8 mouse cellular contexts compared by ENCODE assay signal in genomic region chr16:49839681-49840535, GRCm38 (mm10). TPM values are rescaled to one million over a fixed set of nuclear protein-coding genes. Genes with fewer than 3 reads are reported as not detected.
DNase-seq lines count a peak whose midpoint lies in the region; ATAC-seq lines count a peak whose summit lies in the region.

No protein-coding gene starts in this region.

- peaks cover 86% of the 10 kb centered on the region for H3K4me1 ChIP-seq in megakaryocyte, embryonic 14.5 days
- peaks cover 9% of the 10 kb centered on the region; the same call in 1 of the 2 replicates for H3K4me1 ChIP-seq in stomach, embryonic 16.5 days (ENCODE audit: control insufficient read depth, insufficient read depth, low read length)

- WGBS in stomach, embryonic 16.5 days: 49% methylated on average over 15 of the region's 15 CpGs

- H3K36me3 ChIP-seq in megakaryocyte, embryonic 14.5 days (replicated peaks; ENCODE audit: low read length): peaks cover 4% of the 10 kb centered on the region
- H3K36me3 ChIP-seq in stomach, embryonic 16.5 days (ENCODE audit: control insufficient read depth, insufficient read depth, low read length): no peaks in the 10 kb centered on the region

- H3K4me2 ChIP-seq in stomach, embryonic 16.5 days (ENCODE audit: low read depth, low read length): peak overlapping the region; percentile 28; the same call in 1 of the 2 replicates

- H3K9ac ChIP-seq in stomach, embryonic 16.5 days (ENCODE audit: low read length): no peak overlapping the region

- DNase-seq in right cerebral cortex, postnatal 4 days: peak; percentile 19
- no peak for DNase-seq in right cerebral cortex, adult 18-20 months
- peak; percentile 92 for DNase-seq in c-Kit-positive CD71-positive TER-119-negative erythroid progenitor cells, embryonic 14.5 days (ENCODE audit: low read depth)
- peak; percentile 62 for DNase-seq in heart, adult 8-10 months (ENCODE audit: low spot score)
- DNase-seq in kidney, postnatal 10 days: peak; percentile 23
- DNase-seq in ovary, postnatal 14 days (ENCODE audit: low spot score): no peak

- H3K27me3 ChIP-seq in megakaryocyte, embryonic 14.5 days (replicated peaks): no peaks in the 10 kb centered on the region
- no peaks in the 10 kb centered on the region for H3K27me3 ChIP-seq in stomach, embryonic 16.5 days (ENCODE audit: control insufficient read depth, insufficient read depth, low read length)

- peak overlapping the region; percentile 91 for H3K4me3 ChIP-seq in megakaryocyte, embryonic 14.5 days (replicated peaks)
- no peak overlapping the region for H3K4me3 ChIP-seq in stomach, embryonic 16.5 days (replicated peaks; ENCODE audit: low read length)

- H3K9me3 ChIP-seq in megakaryocyte, embryonic 14.5 days: no peaks in the 10 kb centered on the region
- no peaks in the 10 kb centered on the region for H3K9me3 ChIP-seq in stomach, embryonic 16.5 days (replicated peaks; ENCODE audit: control insufficient read depth, low read length)

- ATAC-seq in stomach, embryonic 16.5 days (ENCODE audit: insufficient read depth, low FRiP score): peak; percentile 81

- H3K27ac ChIP-seq in stomach, embryonic 16.5 days (ENCODE audit: low read length): peak overlapping the region; percentile 39; the same call in 1 of the 2 replicates

RNA-seq across cellular contexts. Expression of gene Cd47, which starts 39.6 kb away (rescaled TPM):
- 10 to 100 TPM; 82.2 to 91.4 (median 87.5) TPM for total RNA-seq in heart, adult 8-10 months (2022)
- polyA plus RNA-seq in megakaryocyte, embryonic 14.5 days (2012; ENCODE audit: insufficient read depth, low replicate concordance): 98.5 and 119 TPM in 2 replicates
- 80.0 and 94.9 TPM in 2 replicates for polyA plus RNA-seq in stomach, embryonic 16.5 days (2015; fragmentation: Nextera tagmentation; extraction: Ambion mirVana)

Comparison
In these comparisons a context has a peak if more than half of its experiments do, and no peak if none do; other contexts are left out.
1. DNase-seq: peak in right cerebral cortex, postnatal 4 days (single experiment), c-Kit-positive CD71-positive TER-119-negative erythroid progenitor cells, embryonic 14.5 days (single experiment), heart, adult 8-10 months (single experiment) and kidney, postnatal 10 days (single experiment); none in right cerebral cortex, adult 18-20 months (single experiment) and ovary, postnatal 14 days (single experiment).